Mouse (Mus musculus): ENCODE data around the gene Scpep1.

DNA sequence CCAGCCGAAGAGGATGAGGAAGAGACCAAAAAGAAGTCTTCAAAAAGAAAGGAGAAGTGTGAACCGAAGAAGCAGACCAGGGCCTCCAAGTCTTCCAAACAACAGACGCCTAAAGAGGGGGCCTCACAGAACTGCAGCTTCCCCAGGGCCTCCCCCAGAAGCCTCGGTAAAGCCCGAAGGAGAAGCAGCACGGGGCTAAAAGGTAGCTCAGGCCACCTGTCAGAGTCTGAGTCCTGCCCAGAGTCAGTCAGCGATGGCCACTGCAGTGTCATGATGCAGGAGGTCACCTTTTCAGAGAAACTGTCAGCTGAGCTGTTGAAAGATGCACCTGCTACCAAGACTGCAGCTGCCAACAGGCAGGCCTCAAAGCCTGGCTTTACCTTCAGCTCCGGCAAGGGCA is 26.1 kb upstream of the Scpep1 start:
- TF ChIP-seq CTCF (IDR thresholded peaks at IDR 0.05) (no peak), POLR2A (IDR thresholded peaks at IDR 0.05; ENCODE audit: insufficient read depth, low read depth, low read length) (no peak)
